Mouse (Mus musculus) mouse trophoblast stem cell (cell line): Measurements from ENCODE around the gene Slc5a5.
"Not testable (repeated sequence)": the region's sequence is repeated elsewhere in the genome, so short reads cannot be mapped to it uniquely, and the experiment has no call there.

Experiments
- in situ Hi-C, 2 experiments: fragments of 300-500 bp; cut with MseI, MboI; formaldehyde crosslinking; loops; 2 replicates in 1 of 2; 3 replicates in 1 of 2; pipeline ENCODE4 v1.15.1; 2025

Slc5a5 gene

GRCm38 (mm10) chr8:70902211-70902610 lies 9.7 kb upstream of the Slc5a5 start:
- in situ Hi-C loops: no loop called here

DNA sequence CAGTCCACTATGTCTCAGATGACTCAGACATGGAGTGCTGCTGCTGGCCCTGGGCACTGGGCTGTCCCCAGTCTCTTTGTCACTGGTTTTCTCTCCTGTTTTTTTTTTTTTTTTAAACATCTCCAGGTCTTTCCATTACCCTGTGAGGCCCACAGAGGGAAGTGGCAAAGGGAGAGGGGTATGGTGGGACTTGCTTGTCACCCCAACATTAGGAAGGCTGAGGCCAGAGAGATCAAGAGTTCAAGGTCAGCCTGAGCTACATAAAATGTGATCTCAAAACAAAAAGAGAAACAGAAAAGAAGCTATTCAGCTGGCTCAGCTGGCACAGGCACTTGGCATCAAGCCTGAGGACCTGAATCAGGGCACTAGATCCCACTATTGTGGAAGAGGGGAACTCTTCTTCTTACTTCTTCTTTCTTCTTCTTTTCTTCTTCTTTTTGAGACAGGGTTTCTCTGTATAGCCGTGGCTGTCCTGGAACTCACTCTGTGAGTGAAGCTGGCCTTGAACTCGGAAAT lies 8.4 kb upstream of the Slc5a5 start:
- in situ Hi-C loops: no loop called here

DNA sequence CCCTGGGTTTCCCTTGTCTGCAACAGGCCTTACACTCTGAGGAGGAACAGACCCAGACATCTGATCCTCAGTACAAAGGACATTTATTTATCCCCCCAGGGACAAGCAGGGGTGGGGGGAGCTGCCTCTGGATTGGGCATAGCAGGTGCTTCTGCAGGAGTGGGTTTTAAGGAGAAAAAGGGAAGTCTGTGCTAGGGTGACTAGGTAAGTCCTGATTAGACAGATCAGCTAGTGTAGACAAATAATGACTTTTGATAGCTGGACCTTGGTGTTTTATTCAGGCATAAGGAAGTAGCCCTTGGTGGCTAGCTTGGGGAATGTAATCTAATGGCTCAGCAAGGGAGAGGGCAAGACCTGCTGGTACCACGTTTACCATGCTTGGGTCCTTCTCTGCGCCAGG lies 6.7 kb upstream of the Slc5a5 start:
- in situ Hi-C loops: no loop called here

- in situ Hi-C loops: no loop called here
These were observed 6.2 kb upstream of the Slc5a5 start for GRCm38 (mm10) chr8:70898661-70899198.

DNA sequence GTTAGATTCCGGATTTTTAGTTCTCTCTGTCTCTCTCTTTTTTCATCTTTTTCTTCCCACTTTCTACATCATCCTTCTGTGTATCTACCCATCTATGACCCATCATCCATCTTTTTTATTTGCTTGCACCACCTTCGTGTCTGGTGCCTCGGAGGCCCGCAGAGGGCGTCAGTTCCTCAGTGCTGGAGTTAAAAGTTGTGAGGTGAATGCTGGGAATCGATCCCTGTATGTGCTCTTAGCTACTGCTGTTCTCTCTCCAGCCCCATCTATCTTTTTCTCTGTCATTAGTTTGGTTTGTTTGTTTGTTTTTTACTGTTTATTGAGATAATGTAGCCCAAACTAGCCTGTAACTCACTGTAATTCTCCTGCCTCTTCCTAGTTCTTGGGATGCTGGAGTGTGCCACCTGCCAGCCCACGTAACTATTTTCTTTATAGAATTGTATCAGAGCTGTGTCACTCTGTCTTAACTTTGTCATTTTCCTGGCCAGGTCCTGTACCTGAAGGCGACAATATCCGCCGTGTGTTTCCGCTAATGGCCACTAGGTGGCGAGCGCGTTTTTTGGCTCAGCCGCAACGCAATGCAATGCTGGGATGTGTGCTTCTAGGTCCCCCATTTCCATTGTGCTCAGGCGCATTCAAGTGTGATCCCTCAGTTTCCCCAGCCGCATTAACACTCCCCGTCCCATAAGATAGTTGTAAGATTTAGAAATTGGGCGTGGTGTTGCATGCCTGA lies 5.3 kb upstream of the Slc5a5 start:
- in situ Hi-C loops: no loop called here

DNA sequence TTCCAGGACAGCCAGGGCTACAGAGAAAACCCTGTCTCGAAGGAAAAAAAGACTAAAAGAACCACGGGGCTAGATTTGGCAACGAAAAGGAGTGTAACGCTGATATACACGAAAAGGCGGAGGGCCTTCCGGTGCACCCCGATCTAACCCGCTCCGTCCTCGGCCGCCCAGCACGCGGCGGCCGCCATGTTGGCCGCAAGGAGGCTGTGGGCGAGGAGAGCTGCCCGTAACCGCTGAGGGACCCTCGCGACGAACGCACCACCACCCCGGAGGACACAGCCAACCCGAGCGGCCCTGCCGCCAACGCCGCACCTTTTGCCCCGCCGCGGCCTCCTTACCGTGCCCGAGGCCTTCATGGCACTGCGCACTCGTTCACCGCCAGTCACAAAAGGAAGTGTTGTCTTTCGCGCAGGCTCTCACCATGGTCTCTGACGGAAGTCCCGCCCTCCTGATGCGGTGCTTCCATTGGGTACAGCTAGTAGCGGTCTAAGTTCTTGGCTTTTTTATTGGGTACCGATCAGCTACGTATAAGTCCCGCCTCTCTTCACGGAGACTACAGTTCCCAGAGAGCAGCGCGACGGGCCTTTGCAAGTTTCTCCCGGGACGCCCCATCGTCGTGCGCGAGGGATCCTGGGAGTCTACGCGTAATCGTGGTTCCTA lies 4.6 kb upstream of the Slc5a5 start, which contains the start of gene Rpl18a:
Gene Rpl18a, minus strand, starts transcription at position 392 of the 660 bp plus-strand sequence.
- in situ Hi-C loops: no loop called here

GRCm38 (mm10) chr8:70896316-70897020 lies 3.9 kb upstream of the Slc5a5 start:
- in situ Hi-C loops: no loop called here

DNA sequence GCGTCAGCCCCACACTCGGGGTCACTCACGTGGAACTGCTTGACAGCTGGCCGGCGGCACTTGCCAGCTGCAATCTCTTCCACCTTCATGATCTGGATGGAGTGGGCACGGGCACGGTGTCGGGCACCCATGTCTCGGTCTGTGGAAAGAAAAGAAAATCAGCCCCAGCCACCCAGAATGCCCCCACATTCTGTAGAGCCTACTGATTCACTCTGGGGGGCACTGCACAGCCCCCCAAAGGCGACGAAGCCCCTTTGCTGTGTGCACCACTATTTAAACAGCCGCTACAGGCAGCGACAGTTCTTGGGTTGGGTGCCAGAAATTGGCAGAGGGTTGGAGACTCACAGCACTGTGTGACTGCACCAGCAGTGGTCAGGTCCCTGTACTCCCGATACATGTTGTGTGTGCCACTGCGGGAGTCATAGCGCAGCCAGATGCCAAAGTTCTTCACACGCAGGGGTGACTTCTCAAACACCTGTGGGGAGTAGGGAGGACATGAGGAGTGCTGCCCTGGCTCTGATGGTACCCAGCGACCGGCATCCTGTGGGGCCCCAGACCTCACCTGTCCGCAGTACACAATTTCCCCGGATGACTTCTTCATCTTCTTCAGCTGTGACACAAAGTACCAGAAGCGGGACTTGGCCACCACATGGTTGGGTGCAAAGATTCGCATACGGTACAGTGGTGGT lies 3.2 kb upstream of the Slc5a5 start:
- in situ Hi-C loops: not testable (repeated sequence)

DNA sequence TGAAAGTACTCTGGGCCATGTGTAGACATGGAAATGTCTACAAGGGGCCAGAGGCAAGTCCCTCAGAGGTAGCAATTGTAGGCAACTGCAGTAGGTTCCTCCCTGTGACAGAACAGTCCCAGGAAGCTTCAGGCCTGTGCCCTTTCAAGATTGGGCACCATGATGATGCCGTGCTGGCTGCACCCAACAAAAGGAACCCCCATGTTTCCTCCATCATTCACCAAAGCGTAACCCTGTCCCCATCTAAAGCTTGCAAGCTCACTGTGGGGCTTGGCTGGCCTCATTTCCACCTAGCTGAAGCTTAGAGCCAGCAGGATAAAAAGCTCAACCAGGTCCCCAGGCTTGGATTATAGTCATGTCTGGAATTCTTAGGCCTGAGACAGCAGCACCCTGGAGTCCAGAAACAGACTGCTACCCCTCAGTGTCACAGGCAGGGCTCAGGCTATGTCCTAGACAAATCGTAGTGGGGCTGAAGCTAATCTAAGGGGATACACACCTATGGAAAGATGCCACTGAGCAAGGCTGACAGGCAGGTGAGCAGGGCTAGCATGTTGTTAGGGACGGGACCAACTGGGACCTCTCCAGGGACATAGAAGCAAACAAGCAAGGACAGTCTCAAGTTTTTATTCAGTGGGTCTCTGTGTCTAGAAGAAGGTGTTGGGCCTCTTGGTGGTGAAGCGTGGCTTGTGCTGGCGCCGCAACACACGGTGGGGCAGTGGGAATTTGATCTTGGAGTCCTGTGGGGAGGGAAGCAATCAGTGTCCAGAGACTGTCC lies 2.4 kb upstream of the Slc5a5 start:
- in situ Hi-C loops: no loop called here

- in situ Hi-C loops: no loop called here
These were observed 1.8 kb upstream of the Slc5a5 start for GRCm38 (mm10) chr8:70894385-70894720.

- in situ Hi-C loops: no loop called here
These were observed 1.3 kb upstream of the Slc5a5 start for GRCm38 (mm10) chr8:70893656-70894384.

GRCm38 (mm10) chr8:70892896-70893655 lies 519 bp upstream of the Slc5a5 start:
- in situ Hi-C loops: no loop called here

GRCm38 (mm10) chr8:70891356-70891755 lies 1.2 kb downstream of the Slc5a5 start:
- in situ Hi-C loops: no loop called here

GRCm38 (mm10) chr8:70890656-70891055 lies 1.9 kb downstream of the Slc5a5 start:
- in situ Hi-C loops: no loop called here

DNA sequence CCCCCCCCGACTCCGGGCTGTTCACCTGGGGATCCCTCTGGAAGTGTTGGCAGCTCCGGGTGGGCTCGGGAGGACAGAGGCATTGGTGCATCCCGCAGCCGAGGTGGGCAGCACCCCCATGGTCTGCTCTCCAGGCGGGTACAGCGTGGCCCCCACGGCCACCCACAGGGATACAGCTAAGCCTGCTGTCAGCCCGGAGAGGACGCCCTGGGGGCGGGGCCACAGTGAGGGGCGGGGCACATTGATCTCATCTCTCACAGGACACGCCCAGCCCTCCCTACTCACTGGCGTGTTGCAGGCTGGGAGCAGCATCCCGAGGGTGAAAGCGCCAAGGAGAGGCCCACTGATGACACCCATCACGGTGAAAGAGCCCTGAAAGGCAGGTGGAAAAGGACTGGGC lies 4.9 kb downstream of the Slc5a5 start:
- in situ Hi-C loops: no loop called here

DNA sequence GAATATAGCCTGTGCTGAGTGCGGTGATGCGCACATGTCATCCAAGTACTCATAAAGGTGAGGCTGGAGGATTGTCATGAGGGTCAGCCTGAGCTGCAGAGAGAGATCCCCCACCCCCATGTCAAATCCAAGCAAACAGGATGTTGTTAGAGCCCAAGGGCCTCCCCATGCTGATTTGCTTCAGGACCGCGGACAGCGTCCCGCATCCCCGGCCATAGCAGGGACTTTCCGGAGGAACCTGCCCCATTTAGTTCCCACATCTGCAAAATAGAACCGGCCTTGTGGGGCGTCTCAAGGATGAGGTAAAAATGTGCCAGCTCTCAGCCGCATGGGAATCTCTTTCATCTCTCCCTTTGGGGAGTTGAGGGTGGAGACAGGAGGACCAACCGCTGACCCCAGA lies 6.9 kb downstream of the Slc5a5 start:
- in situ Hi-C loops: no loop called here

- in situ Hi-C loops: no loop called here
These were observed 7.9 kb downstream of the Slc5a5 start for GRCm38 (mm10) chr8:70884683-70885082.

GRCm38 (mm10) chr8:70884186-70884585 lies 8.4 kb downstream of the Slc5a5 start:
- in situ Hi-C loops: no loop called here

DNA sequence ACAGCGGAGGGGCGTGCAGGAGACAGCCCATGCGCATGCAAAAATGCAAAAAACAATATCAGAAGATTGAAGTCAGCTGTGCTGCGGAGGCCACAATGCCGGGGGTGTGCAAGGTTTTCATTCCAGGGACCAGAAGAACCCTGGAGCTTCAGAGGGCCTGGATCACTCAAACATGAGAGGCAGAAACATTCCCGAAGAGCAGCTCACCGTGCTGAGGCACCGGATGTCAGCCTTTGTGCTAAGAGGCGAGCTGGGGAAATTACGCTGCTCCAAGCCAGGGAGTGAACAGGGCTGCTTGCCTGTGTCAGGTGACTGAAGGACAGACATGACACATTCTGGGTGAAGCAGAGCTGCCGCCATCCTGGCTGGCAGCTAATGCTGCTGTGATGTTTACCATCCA lies 12.0 kb downstream of the Slc5a5 start:
- in situ Hi-C loops: no loop called here

DNA sequence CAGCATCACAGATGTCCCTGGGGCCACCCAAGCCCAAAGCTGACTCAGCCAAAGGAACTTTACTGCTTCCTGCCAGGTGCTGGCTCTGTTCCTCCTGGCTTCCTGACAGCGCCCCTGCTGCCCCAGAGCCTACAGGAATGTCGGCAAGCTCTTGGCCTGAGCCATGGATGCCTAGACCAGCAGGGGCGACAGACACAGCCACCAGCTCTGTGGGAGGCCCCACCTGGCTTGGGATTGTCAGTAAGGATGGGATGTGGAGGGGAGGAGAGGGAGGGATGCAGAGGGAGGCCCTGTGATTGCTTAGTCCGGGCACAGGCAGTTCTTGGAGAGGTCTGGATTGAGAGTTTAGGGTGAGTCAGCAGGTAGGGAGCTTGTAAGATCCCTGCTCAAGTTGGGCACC lies 12.4 kb downstream of the Slc5a5 start:
- in situ Hi-C loops: no loop called here
